Mouse (Mus musculus) hindbrain, embryonic 14.5 days (tissue): Measurements from ENCODE around the gene Gm37419. TPM values are rescaled to one million over a fixed set of nuclear protein-coding genes. Genes with fewer than 3 reads are reported as not detected.
A peak's percentile ranks its signal among the peaks of the same experiment; 100 is the strongest.

Source experiments
- ATAC-seq: fragments of 200-750 bp; cut with Nextera tagmentation; 2 replicates; pipeline ENCODE4 v1.8.0; 2017; ENCODE audit warnings: moderate number of reproducible peaks, mild to moderate bottlenecking, moderate TSS enrichment, moderate library complexity; ENCODE audit not compliant: low FRiP score
- DNase-seq: peaks from one replicate; pipeline ENCODE4 v3.0.0-alpha.2; 2015; ENCODE audit warnings: low spot score
- H3K27ac ChIP-seq: fragments of 300-500 bp; sonication (generic); 2 replicates; pipeline ENCODE4 v1.5.1; 2014; ENCODE audit warnings: mild to moderate bottlenecking, moderate library complexity
- H3K27me3 ChIP-seq: fragments of 300-500 bp; sonication (generic); 2 replicates; pipeline ENCODE4 v1.6.1; 2014; ENCODE audit warnings: mild to moderate bottlenecking, low read length, mixed read lengths; ENCODE audit not compliant: control insufficient read depth, insufficient read depth
- H3K36me3 ChIP-seq: fragments of 300-500 bp; sonication (generic); replicated peaks from 2 replicates; pipeline ENCODE4 v1.6.1; 2014; ENCODE audit not compliant: control insufficient read depth, insufficient read depth
- H3K4me1 ChIP-seq: fragments of 300-500 bp; sonication (generic); replicated peaks from 2 replicates; pipeline ENCODE4 v1.6.1; 2014; ENCODE audit warnings: antibody characterized with exemption, low read length, mixed read lengths; ENCODE audit not compliant: control insufficient read depth, insufficient read depth
- H3K4me2 ChIP-seq: fragments of 300-500 bp; sonication (generic); replicated peaks from 2 replicates; pipeline ENCODE4 v1.6.1; 2014; ENCODE audit warnings: mild to moderate bottlenecking, moderate library complexity
- H3K4me3 ChIP-seq: fragments of 300-500 bp; sonication (generic); replicated peaks from 2 replicates; pipeline ENCODE4 v1.5.1; 2014; ENCODE audit warnings: mild to moderate bottlenecking, low read length
- H3K9ac ChIP-seq: fragments of 300-500 bp; sonication (generic); 2 replicates; pipeline ENCODE4 v1.6.1; 2014
- H3K9me3 ChIP-seq: fragments of 300-500 bp; sonication (generic); 2 replicates; pipeline ENCODE4 v1.6.1; 2016; ENCODE audit warnings: low read length; ENCODE audit not compliant: control insufficient read depth
- WGBS: fragments of 180-500 bp; shearing (Covaris S2); extraction: QIAGEN DNeasy Blood & Tissue Kit; methylation state at CpG from one replicate; pipeline ENCODE4 v1.1.7; 2014; 5-methylcytosine and 5-hydroxymethylcytosine counted together
- polyA plus RNA-seq: library from polyadenylated mRNA; unstranded; fragments of >200 nt; fragmentation: Nextera tagmentation; extraction: Ambion mirVana; gene quantifications from 2 replicates; pipeline ENCODE4 v1.2.1, GENCODE M21; 2014

Gene Gm37419
- polyA plus RNA-seq, 1 experiment from 2014 or later, result not detected

DNA sequence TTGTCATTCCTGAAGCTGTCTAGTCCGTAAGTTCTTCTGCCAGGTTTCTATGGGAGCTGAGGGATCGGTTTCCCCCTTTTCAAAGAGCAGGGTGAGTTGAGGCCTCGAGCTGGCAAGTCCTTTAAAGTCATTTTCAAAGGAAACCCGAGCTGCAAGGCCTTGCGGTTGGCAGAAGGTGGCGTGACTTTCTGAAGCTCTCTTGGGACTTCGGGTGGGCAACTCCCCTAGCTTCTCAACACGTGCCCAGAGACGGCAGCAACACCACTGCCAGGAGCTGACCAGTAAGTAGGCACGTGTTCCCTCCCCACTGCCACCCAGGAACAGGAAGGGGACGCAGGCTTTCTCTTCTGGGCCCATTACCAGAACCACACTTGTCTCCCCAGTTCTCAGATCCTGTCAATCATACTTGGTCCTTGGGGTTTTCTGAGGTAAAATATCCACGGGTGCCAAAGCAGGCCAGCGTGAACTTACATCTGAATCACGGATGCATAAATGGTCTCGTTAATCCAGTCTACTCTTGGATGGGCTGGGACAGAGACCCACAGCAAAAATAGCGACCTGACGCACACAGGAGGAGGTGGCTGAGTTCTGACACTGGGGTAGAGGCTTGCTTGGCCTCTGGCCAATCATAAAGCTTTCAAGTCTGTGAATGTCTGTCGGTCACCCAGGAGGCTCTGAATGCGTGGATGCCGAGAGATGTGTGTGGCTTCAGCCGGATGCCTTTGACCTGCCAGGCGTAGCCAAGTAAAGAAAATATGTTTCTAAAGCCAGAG is 24.2 kb upstream of the Gm37419 start:
- Histone ChIP-seq H3K9ac (no peak overlapping the region), H3K36me3 (no peaks in the 10 kb centered on the region), H3K27me3 (no peaks in the 10 kb centered on the region), H3K9me3 (no peaks in the 10 kb centered on the region), H3K4me1 (no peaks in the 10 kb centered on the region), H3K4me3 (no peak overlapping the region), H3K4me2 (no peak overlapping the region), H3K27ac (no peak overlapping the region)
- no peak for DNase-seq
- ATAC-seq, result peak; percentile 41; the same call in 1 of the 2 replicates
- WGBS, result 52% methylated on average over 22 of the region's 22 CpGs

DNA sequence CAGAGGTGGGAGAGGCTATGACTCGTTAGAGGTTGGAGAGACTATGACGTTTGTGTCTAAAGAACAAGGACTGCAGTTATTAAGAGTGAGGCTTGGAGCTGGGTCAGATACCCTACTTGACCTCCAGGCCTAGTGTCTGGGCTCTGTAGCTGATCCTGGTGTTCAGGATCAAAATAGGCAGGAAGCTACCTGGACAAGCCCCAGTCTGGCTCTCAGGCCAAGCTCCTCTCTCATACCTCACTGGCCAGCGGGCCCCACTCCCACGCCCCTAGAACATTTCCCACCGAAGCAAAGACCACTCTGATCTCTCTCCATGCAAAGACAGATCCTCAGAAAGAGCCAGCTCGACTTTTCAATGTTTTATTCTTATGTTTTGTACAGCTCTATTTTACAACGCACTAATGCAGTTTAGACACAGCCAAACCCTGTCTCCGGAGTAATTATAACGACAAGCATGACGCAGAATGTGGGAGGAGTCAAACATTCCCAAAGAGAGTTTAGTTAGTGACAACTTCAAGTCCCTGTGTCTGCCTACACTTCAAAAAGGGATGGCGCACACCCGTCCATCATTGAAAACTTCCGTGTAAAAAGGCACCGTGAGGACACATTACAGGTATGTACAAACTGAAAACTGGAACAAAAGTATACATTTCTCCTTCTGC is 23.4 kb upstream of the Gm37419 start:
- no peak for DNase-seq
- ATAC-seq, result no peak

DNA sequence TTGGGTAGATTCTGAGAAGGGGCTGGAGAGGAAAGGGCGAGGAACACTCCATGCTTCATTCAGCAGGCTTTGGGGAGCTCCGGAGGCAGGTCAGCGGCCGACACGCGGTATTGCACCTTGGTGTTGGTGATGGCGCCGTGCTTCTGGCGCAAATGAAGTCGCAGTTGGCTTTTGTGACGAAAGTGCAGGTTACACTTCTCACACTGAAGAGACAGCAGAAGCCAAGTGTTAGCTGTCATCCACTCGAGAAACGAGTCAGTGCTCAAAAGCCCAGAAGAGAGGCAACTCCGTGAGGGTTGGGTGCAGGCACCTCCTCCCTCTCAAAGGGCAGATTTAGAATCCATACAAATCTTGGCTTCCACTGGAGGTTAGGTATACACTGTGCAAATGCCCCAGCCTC is 22.2 kb upstream of the Gm37419 start:
- ATAC-seq (no peak), DNase-seq (no peak)
- WGBS, result 93% methylated on average over 14 of the region's 14 CpGs

More for the DNA sequence above, 23.4 kb upstream of the Gm37419 start:
- Histone ChIP-seq H3K27ac (no peak overlapping the region), H3K4me1 (no peaks in the 10 kb centered on the region), H3K9me3 (no peaks in the 10 kb centered on the region), H3K27me3 (no peaks in the 10 kb centered on the region), H3K36me3 (no peaks in the 10 kb centered on the region), H3K9ac (no peak overlapping the region), H3K4me2 (no peak overlapping the region), H3K4me3 (no peak overlapping the region)
- 72% methylated on average over 14 of the region's 14 CpGs for WGBS

GRCm38 (mm10) chr16:23967301-23967700 is 21.0 kb upstream of the Gm37419 start:
- no peak overlapping the region for H3K27ac ChIP-seq
- no peak for ATAC-seq
- H3K4me2 ChIP-seq, result no peak overlapping the region
- no peak for DNase-seq
- H3K9ac ChIP-seq, result no peak overlapping the region
- 88% methylated on average over 7 of the region's 7 CpGs for WGBS
- no peaks in the 10 kb centered on the region for H3K4me1 ChIP-seq
- no peaks in the 10 kb centered on the region for H3K27me3 ChIP-seq
- H3K36me3 ChIP-seq, result no peaks in the 10 kb centered on the region
- H3K9me3 ChIP-seq, result no peaks in the 10 kb centered on the region
- no peak overlapping the region for H3K4me3 ChIP-seq

More for the DNA sequence above, 22.2 kb upstream of the Gm37419 start:
- Histone ChIP-seq H3K9ac (no peak overlapping the region), H3K4me2 (no peak overlapping the region), H3K4me3 (no peak overlapping the region), H3K36me3 (no peaks in the 10 kb centered on the region), H3K27ac (no peak overlapping the region), H3K4me1 (no peaks in the 10 kb centered on the region), H3K27me3 (no peaks in the 10 kb centered on the region), H3K9me3 (no peaks in the 10 kb centered on the region)

- H3K4me1 ChIP-seq, result no peaks in the 10 kb centered on the region
- WGBS, result 93% methylated on average over 4 of the region's 4 CpGs
- H3K4me2 ChIP-seq, result no peak overlapping the region
- H3K27ac ChIP-seq, result no peak overlapping the region
- no peaks in the 10 kb centered on the region for H3K9me3 ChIP-seq
- DNase-seq, result no peak
- no peak overlapping the region for H3K4me3 ChIP-seq
- no peaks in the 10 kb centered on the region for H3K36me3 ChIP-seq
- no peaks in the 10 kb centered on the region for H3K27me3 ChIP-seq
- ATAC-seq, result no peak
- no peak overlapping the region for H3K9ac ChIP-seq
These were observed 19.4 kb upstream of the Gm37419 start for GRCm38 (mm10) chr16:23968888-23969287.

DNA sequence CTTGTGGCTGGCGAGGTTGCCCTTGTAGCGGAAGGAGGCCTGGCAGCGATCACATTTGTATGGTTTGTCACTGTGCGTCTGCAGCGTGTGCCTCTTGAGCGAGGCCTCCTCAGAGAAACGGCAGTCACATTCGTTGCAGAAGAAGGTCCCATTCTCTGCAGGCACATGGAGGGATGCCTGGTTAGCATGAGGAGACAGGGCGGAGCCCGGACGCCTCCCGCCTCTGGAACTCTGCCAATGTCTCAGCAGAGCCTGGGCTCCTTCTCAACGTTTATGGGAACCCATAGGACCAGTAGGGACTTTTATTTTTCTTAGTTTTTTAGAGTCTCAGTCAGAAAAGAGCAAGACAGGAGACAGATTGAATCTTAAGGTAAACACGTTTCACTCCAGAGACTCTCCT is 18.4 kb upstream of the Gm37419 start:
- Histone ChIP-seq H3K27me3 (no peaks in the 10 kb centered on the region), H3K4me1 (no peaks in the 10 kb centered on the region), H3K9me3 (no peaks in the 10 kb centered on the region), H3K36me3 (no peaks in the 10 kb centered on the region), H3K4me2 (no peak overlapping the region), H3K27ac (no peak overlapping the region), H3K9ac (no peak overlapping the region), H3K4me3 (no peak overlapping the region)
- 80% methylated on average over 14 of the region's 14 CpGs for WGBS
- no peak for ATAC-seq
- DNase-seq, result no peak

DNA sequence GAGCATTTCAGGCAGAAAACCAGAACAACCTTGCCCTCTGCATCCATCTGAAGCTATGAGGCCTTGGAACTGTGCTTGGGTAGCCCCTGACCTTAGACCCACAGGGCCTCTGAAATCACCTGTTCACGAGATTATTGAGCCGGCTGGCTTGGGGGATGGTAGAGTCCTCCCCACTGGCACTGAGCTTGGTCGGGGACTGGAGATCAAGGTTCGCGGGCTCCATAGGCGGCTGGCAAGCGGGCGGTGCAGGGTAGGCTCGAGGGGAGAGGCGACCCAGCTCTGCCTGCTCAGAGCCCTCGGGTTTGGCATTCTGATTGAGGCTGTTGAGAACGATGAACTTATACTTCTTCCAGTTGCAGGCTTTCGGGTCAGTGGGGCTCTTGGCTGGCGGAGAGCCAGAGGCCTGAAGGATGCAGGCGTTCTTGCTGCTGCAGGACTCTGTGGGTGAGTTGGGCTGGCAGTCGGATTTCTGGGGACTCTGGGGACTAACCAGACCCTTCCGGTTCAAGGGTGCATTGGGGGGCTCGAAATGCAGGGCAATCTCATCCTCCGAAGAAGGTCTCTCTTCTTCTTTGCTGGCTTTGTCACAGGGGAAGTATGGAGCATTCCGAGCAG is 16.0 kb upstream of the Gm37419 start:
- ATAC-seq, result no peak
- Histone ChIP-seq H3K36me3 (no peaks in the 10 kb centered on the region), H3K9me3 (no peaks in the 10 kb centered on the region), H3K4me1 (no peaks in the 10 kb centered on the region), H3K4me3 (no peak overlapping the region), H3K4me2 (no peak overlapping the region), H3K9ac (no peak overlapping the region), H3K27me3 (no peaks in the 10 kb centered on the region), H3K27ac (no peak overlapping the region)
- 80% methylated on average over 20 of the region's 20 CpGs for WGBS
- no peak for DNase-seq

GRCm38 (mm10) chr16:23972901-23973300 is 15.4 kb upstream of the Gm37419 start:
- Histone ChIP-seq H3K27ac (no peak overlapping the region), H3K36me3 (no peaks in the 10 kb centered on the region), H3K9ac (no peak overlapping the region), H3K9me3 (no peaks in the 10 kb centered on the region), H3K27me3 (no peaks in the 10 kb centered on the region), H3K4me3 (no peak overlapping the region), H3K4me1 (no peaks in the 10 kb centered on the region), H3K4me2 (no peak overlapping the region)
- DNase-seq (no peak), ATAC-seq (no peak)
- WGBS, result 74% methylated on average over 11 of the region's 11 CpGs

GRCm38 (mm10) chr16:23973635-23974367 is 14.5 kb upstream of the Gm37419 start:
- 89% methylated on average over 9 of the region's 9 CpGs for WGBS
- Histone ChIP-seq H3K27me3 (peaks cover under 1% of the 10 kb centered on the region; the same call in 1 of the 2 replicates), H3K27ac (no peak overlapping the region), H3K36me3 (no peaks in the 10 kb centered on the region), H3K9me3 (no peaks in the 10 kb centered on the region), H3K4me3 (no peak overlapping the region), H3K9ac (no peak overlapping the region), H3K4me1 (no peaks in the 10 kb centered on the region), H3K4me2 (no peak overlapping the region)
- DNase-seq (no peak), ATAC-seq (no peak)
